Mouse (Mus musculus) granulocyte monocyte progenitor cell, adult 5-6 weeks (primary cell): ENCODE results near the gene Lrrfip2. TPM values are rescaled to one million over a fixed set of nuclear protein-coding genes. Genes with fewer than 3 reads are reported as not detected.
A peak's percentile ranks its signal among the peaks of the same experiment; 100 is the strongest.

Experiments used
- ATAC-seq: replicated peaks from 2 replicates; pipeline ENCODE4 v1.8.0; 2016; ENCODE audit warnings: mild to moderate bottlenecking, moderate TSS enrichment, inconsistent platforms; ENCODE audit not compliant: poor library complexity, severe bottlenecking
- total RNA-seq, 2 experiments: library from RNA; stranded (forward) in 1 of 2; stranded (reverse) in 1 of 2; fragments of 200-712, 200-1000 nt in 1 of 2; fragments of >200 nt in 1 of 2; fragmentation: Nextera tagmentation in 1 of 2; gene quantifications; 2 replicates each; pipeline ENCODE4 v1.2.3; 2014 to 2017

The Lrrfip2 gene
- total RNA-seq, 2 experiments from 2014 or later: 34.0 to 75.1 TPM

DNA sequence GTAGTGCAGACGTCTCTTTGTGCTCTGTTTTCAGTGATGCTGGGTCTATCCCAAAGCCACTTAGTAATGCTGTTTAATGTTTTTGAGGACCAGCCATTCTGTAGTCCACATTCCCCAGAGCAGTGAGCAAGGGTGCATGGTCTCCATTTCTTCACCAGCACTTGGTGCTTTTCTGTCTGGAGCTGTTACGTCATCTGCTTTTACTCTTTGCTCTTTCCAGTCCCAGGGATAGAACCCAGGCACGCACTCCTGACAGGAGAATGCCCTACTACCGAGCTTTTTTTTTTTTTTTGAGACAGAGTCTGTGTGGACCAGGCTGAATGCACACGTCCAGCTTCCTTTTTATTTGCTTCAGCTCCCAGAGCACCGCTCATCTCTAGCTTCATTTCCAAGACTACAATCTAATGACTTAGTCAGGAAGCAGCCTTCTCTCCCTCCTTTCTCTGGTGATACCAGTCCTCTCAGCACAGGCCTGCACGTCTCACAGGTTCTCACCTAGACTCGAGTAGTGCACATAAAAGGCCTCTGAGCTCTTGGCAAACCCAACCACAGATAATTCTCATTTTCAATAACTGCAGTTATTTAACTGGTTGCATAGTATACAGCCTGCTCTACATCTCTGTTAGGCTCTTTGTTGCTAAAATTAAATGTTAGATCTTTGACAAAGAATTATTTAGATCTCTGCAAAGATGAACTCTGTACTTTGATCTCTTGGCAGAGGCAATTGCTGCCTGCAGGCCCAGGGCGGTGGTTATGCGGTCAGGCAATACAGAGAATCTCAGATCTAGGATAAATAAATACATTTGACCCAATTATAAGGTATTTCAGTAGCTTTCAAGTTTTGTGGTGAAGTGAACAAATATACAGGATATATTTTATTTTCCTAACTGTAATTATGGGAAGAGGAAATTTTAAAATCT, 94.0 kb downstream of the Lrrfip2 start:
- no peak for ATAC-seq

DNA sequence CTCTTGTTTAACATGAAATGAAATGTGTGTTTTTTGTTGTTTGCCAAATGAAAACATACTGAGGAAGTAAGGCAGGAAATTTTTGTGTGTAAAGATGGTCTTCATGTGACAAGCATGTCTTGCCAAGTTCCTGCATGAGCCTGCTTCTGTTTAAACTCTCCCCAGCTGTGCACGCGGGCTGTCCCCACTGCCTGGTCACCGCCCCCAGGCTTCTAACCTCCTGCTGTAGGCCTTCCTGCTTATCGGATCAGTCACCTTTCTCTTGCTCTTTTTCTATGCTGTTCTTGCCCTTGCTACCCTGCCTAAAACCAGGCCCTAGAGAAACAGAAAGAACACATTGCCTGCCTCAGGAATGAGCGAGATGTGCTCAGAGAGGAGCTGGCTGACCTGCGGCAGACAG, 96.1 kb downstream of the Lrrfip2 start:
- ATAC-seq: no peak

DNA sequence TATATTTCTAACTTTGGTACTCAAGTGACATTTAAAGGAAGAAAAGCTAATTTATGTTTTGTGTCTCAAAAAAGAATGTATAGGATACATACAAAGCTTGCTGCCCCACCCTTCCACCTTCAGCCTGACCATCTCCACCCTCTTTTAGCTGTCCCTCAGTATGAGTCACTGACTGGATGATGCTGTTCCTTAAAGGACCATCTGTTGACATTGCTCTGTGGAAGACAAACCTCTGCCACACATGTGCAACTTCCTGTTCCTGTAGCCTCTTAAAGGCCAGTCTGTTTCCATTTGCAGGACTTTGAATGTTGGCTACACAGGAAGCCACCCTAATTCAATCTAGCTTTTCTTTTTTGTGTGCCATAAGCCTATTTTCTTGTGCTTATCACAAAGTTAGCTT, 99.0 kb downstream of the Lrrfip2 start:
- peak; percentile 70 for ATAC-seq

DNA sequence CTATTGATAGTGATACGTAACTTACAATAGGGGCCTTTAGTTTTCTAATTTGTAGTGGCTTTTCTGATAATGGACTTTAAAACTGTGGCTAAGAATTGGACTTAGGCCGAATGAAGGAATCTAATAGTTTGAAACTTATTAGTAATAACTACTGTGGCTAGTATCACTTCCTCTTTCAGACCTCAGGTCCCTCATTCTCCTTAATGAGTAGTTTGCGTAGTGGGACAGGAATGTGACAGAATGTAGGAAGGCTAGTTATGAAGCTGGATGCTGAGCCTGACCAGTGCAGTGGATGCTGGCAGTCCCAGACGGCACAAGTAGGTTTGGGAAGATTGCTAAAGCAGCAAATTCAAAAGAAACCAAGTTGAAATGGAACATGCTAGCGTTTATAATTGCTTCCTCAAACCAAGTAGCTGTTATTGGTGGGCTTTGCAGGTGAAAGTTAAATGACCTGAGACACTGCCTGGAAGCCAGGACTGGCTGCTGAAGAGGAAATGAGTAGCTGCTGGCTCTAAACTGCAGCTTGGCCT, 103.2 kb downstream of the Lrrfip2 start:
- ATAC-seq: peak; percentile 66

DNA sequence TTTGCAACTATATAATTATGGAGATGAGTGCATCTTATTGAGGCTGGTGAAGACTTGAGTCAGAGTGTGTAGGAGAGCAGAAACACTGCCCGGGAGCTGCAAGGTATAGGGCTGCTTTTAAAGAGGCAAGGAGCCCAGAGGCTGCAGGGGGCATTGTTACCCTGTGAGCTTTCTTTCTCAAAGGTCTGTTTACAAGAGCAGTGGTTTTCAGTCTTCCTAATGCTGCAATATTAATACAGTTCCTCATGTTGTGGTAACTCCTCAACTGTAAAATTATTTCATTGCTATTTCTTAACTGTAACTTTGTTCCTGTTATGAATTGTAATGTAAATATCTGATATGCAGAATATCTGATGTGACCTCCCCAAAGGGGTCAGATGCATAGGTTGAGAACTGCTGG, 104.2 kb downstream of the Lrrfip2 start:
- peak; percentile 64 for ATAC-seq

DNA sequence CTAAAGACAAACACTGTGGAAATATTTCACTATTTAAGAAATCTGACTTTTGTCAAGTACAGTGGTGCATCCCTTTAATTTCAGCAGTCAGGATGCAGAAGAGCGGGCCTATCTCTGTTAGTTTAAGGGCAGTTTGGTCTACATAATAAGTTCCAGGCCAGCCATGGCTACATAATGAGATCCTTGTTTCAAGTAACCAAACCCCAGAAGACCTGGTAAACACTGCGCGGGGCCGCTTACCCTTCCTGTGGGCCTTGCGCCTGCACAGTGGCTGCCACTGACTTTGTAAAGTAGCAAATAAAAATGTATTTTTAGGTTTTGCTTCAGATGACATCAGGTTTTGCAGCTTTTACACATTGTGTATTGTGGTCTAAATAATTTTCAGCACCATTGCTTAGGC, 106.0 kb downstream of the Lrrfip2 start:
- no peak for ATAC-seq

DNA sequence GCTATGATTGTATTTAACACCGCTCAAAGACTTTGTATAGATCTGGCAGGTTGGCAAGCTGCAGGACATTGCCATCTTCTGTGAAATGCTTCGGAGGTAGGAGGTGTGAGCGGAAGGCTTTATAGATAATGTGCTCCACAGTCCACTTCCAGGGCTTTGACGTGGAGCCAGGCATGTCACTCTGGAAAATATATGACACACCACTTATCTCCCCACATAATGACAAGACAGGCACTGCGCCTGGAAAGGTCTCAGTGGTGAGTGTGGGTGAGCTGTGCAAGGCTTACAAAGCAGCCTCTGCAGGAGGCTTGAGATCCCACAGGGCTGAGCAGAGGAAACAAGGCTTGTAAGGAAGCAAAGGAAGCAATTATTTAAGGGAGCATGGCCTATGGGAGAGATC, 111.1 kb downstream of the Lrrfip2 start:
- no peak for ATAC-seq

DNA sequence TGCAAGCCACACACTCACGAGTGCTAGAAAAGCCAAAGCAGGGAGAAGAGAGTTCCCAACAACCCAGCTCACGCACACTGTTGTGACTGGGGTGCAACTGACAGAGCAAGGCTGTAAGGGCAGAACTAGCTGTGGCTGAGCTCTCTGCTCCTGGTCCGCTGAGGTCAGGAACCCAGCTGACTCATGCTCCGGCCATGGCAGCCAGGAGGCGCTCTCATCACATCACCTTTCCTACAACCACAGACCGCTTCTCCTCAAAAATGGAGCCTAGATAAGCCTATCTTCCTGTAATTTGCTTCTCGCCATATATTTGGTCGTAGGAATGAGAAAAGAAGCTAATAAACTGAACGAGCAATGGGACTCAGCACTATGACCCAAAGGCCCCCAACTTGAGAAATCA, 117.3 kb downstream of the Lrrfip2 start:
- ATAC-seq: no peak

DNA sequence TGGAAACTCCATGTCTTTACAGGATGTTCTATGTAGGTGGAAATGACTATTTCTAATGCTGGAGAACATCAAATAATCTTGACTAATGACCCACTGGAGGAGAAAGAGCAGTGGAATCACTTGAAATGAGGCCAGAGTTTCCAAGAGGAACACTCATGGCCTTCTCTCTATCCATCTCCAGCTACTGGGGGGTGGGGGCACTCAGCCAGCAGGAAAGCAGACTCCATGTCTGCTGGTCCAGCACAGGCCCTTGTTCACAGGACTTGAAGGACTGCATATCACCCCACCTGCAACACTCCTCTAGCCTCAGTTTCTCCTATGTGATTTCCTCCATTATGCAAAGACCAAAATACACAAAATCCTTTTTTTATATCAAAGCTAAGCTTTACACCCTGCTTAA, 120.3 kb downstream of the Lrrfip2 start:
- no peak for ATAC-seq

DNA sequence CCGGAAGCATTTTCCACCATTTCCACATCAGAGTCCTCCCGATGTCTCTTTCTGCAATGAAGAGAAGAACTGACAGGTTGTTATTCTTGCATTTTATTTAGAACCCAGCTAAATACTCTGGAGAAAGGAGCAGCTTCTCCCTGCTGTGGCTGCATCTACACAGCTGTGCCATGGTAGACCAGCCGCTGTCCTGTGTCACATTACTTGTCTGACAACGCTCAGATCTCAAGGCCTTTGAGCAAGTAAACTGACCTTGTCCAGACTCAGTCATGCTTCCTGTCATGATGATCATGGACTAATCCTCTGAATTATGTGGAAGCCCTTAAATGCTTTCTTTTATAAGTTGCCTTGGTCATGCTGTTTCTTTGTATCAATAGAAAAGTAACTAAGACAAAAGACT, 122.4 kb downstream of the Lrrfip2 start:
- ATAC-seq: no peak

DNA sequence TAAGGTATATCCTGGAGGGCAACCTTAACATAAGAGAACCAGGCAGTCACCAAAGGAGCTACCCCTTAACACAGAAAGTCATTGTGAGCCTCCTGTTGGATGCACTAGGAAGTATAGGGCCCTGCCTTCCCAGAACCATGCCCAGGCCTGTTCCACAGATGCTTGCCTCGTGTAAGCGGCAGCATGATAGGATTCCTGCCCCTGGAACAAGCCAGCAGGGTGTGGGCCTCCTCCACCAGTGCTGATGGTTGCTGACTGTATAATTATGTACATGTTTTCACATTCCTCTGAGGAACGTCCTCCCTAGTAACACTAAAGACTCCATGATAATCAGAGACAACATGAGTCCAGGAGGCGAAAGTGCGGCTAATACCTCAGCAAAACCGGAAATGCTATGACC, 126.0 kb downstream of the Lrrfip2 start:
- ATAC-seq: no peak

DNA sequence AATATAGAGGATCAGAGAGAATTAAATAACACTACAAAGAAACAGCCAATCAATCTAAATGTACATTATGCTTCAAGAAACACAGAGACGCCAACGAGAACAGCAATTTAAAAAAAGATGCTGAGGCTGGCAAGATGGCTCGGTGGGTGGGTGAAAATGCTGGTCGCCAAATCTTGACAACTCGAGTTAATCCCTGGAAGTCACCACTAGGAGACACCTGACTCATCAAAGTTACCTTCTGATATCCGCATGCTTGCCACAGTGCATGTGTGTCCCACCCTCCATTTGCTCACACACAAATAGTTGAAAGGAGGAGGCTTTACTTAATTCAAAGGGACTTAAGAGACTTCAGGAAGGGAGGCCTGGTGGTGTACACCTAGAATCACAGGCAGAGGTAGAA, 128.2 kb downstream of the Lrrfip2 start:
- ATAC-seq: no peak

DNA sequence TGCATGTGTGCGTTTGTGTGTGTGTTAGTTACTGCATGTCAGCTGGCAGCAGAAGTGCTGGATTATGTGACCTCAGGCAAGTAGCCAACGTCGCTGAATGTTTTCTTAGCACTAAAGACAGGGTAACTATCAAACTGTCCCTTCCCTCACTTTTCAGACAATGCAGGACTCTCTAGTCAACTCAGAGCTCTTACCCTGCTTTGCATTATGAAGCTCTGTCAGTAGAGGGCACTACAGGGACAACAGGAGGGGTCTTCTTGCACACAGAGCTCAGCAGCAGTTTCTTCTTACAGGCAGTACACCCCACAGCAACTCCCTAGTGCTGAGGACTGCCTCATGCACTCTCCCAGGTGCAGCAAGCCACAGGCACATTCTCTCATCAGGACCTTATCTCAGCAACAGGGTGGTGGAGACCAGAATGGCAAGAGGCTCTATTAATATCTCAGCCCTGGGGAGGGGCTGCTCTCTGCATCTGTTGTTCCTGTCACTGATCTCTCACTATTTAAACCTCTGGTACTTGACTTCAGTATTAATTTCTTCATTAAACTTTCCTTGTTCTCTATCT, 130.4 kb downstream of the Lrrfip2 start:
- ATAC-seq: no peak

DNA sequence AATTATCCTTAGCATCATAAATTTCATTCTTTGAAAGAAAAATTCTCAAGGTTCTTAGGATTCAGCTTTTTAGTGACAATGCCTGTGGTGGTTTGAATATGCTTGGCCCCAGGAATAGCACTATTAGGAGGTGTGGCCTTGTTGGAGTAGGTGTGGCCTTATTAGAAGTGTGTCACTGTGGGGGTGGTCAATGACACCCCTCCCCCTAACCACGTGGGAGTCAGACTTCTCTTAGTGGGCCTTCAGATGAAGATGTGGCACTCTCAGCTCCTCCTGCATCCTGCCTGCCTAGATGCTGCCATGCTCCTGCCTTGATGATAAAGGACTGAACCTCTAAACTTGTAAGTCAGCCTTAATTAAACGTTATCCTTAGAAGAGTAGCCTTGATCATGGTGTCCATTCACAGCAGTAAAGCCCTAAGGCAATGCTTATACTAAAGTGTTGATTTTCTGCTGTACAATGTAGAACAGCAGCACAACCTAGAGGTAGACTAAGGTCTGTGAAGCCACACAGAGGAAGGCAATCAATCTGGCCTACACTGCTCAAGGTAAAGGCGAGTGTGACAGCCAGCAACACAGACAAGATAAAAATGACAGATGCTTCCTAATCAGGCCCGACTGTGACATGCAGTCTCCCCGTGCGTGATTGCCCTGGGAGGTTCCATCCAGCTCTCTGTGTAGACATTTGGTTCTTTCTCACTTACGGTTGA, 134.9 kb downstream of the Lrrfip2 start:
- no peak for ATAC-seq

DNA sequence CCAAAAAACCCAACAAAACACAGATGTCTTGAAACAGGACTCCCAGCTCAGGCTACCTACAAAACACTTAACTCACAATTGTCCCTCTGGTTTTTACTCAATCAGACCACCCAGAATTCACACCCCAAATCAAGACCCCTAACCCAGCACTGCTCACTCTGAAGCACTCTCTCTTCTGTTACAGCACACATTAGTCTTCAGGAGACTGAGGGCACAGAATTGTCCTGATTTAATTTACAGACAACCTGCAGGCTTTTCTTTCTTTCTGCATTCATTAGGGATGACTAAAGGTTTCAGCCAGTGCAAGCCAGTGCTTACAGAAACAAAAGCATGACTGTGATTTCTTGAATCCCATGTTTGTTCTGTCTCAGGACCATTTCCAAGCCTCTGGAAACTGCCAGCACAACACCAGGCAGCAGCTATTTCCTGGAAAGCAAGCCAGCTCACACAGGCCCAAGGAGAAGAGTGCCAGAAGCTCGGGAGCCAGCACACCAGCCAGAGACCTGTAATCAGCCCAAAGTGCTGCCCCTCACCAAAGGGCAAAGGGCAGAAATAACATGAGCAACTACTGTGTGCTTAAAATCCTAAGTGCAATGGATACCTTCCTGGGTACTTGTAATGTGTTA, 143.1 kb downstream of the Lrrfip2 start:
- ATAC-seq: no peak

DNA sequence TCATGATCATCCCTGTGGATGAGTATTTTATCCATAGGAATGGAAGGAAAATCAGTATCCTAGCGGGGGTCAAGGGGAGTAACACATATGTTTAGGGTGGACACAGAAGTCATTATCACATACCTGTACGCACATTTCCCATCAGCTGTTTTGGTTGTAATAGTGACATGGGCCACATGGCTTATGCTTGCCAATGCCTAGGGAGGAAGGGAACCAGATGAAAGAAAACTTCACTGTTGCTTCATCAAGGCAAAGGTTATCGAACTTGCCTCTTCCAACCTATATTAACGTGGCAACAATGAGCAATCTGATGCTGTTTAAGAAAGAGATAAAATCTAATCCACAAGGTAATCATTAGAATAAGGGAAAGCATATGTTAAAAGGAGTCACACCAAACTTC, 144.0 kb downstream of the Lrrfip2 start:
- no peak for ATAC-seq

DNA sequence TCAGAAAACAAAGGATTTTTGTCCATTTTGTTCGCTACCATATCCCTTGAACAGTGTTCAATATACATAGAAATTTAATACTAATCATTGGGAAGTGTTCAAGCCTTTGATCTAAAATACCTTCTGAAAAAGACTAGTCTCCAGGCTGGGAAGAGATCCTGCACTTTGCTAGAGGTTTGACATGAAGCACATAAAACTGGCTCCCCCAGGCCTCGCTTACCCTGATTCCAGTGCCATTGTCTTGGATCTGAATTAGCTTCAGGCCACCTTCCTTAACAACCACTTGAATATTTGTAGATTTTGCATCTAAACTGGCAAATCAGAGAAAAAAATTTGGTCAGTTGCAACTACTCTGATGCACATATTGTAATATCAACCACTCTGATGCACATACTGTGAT, 150.6 kb downstream of the Lrrfip2 start:
- ATAC-seq: no peak

DNA sequence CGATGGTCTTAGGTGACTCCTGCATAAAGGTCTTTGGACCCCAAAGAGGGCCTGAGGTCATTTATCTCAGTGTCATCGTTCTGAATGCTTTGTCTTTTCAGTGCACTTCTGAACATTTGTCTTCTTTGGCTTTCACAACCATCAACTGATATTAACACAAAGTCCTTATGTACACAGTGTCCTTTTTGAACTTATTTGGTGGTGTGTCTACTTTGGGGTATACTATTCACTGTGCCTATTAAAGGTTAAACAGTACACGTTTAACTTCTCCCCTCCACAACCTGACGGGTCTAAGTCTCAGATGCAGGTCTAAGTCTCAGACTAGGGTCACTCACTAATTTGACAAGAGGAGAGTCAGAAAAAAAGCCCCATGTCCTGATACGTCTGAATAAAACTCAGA, 153.2 kb downstream of the Lrrfip2 start:
- ATAC-seq: no peak

DNA sequence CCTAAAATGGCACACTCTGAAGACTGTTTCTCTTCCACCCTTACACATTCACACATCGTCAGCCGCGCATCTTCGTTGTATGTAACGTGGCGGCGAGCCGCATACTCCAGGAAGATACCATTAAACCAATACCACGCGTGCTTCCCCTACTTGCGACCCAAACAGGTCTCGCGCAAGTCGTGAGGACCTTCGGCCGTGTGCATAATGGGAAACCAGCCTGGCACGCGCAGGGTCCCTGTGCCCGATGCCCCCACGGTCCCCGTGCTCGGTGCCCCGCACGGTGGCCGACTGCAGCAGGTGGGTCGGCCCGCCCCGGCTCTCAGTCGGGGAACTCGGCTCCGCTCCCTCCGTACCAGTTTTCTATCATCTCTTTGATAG, 153.7 kb downstream of the Lrrfip2 start:
- peak; percentile 61 for ATAC-seq

DNA sequence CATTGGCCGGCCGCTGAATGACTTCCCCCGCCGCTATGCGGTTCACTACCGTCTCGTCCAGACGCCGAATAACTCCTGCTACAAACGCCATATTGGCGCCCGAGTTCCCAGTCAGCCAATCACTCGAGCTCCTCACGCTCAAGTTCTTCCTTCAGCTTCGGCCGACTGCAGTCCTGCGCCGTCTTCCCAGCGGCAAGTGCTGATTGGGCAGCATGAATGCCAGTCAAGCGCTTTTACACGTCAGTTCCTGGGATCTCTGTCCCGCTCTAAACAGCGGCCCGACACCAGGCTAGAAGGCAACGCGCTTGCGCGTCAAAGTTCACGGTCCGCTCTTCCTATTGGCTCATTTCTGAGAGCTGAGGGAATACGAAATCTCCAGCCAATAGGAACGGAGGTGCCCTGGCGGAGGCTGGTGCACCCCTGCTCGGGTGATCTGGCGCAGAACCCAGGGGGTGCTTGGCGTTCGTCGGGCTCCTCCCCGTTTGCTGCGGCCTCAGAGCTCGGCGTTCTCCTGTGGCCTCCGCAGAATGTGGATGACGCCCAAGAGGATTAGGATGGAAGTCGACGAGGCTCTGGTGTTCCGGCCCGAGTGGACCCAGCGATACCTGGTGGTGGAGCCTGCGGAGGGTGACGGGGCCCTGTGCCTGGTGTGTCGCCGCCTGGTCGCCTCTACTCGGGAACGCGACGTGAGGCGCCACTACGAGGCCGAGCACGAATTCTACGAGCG, 154.2 kb downstream of the Lrrfip2 start, which contains the start of the genes Mlh1 and Epm2aip1:
Gene Mlh1, minus strand, starts transcription at position 358 of the 727 bp plus-strand sequence.
Gene Epm2aip1, plus strand, starts transcription at position 496 of the 727 bp plus-strand sequence.
- peak; percentile 85 for ATAC-seq
